Mouse (Mus musculus) heart, postnatal 0 days (tissue): ENCODE measurements around the gene Gatad2a.

Experiments
- CTCF ChIP-seq: IDR thresholded peaks from 2 replicates; pipeline ENCODE4 v1.5.1; 2016; ENCODE audit warnings: antibody characterized with exemption, control low read depth, low read depth
- EP300 ChIP-seq: IDR thresholded peaks from 2 replicates; pipeline ENCODE4 v1.6.1; 2016; ENCODE audit warnings: antibody characterized with exemption, low read depth

GRCm38 (mm10) chr8:70000226-70000625 lies 4.0 kb upstream of the Gatad2a start:
- TF ChIP-seq CTCF (no peak), EP300 (no peak)
